Mouse (Mus musculus) thymus, adult 2 months (tissue): ENCODE results near the gene Ubtd1. TPM values are rescaled to one million over a fixed set of nuclear protein-coding genes. Genes with fewer than 3 reads are reported as not detected.

ENCODE experiments used
- DNase-seq: peaks from one replicate; pipeline ENCODE4 v3.0.0; 2021
- H3K27ac ChIP-seq: fragments of 200-500 bp; 2 replicates; pipeline ENCODE4 v1.5.1; 2012; ENCODE audit warnings: low read length, control low read depth; ENCODE audit not compliant: control insufficient read depth, insufficient read depth
- H3K27me3 ChIP-seq: fragments of 200-500 bp; 2 replicates; pipeline ENCODE4 v1.6.1; 2012; ENCODE audit warnings: mild to moderate bottlenecking, low read length, moderate library complexity, mixed read lengths; ENCODE audit not compliant: control insufficient read depth, insufficient read depth
- H3K36me3 ChIP-seq: fragments of 200-500 bp; 2 replicates; pipeline ENCODE4 v1.6.1; 2012; ENCODE audit warnings: mild to moderate bottlenecking, low read length, moderate library complexity; ENCODE audit not compliant: control insufficient read depth, insufficient read depth
- H3K4me1 ChIP-seq: fragments of 200-500 bp; replicated peaks from 2 replicates; pipeline ENCODE4 v1.6.1; 2012; ENCODE audit warnings: low read length; ENCODE audit not compliant: control insufficient read depth, insufficient read depth
- H3K4me3 ChIP-seq: fragments of 200-500 bp; 2 replicates; pipeline ENCODE4 v1.5.1; 2012; ENCODE audit warnings: mild to moderate bottlenecking, low read length, control low read depth, moderate library complexity; ENCODE audit not compliant: control insufficient read depth, insufficient read depth
- CTCF ChIP-seq: fragments of 200-500 bp; IDR thresholded peaks from 2 replicates; pipeline ENCODE4 v1.5.1; 2012; ENCODE audit warnings: mild to moderate bottlenecking, control low read depth, low read length, moderate library complexity, borderline replicate concordance; ENCODE audit not compliant: control insufficient read depth, poor library complexity, insufficient read depth; ENCODE audit errors: extremely low read depth
- POLR2A ChIP-seq: fragments of 200-500 bp; IDR thresholded peaks from 2 replicates; pipeline ENCODE4 v1.6.1; 2012; ENCODE audit warnings: mild to moderate bottlenecking, low read length, control low read depth, moderate library complexity; ENCODE audit not compliant: control insufficient read depth, poor library complexity, insufficient read depth; ENCODE audit errors: extremely low read depth
- WGBS: fragments of 180-500 bp; shearing (Covaris S2); methylation state at CpG from one replicate; pipeline ENCODE4 v1.1.7; 2018; 5-methylcytosine and 5-hydroxymethylcytosine counted together
- polyA plus RNA-seq: library from polyadenylated mRNA; depleted of rRNA; stranded (reverse); fragments of >200 nt; gene quantifications from 2 replicates; pipeline ENCODE4 v1.2.3, GENCODE M21; 2012

Gene Ubtd1
- polyA plus RNA-seq, 1 experiment, result 36.9 TPM

DNA sequence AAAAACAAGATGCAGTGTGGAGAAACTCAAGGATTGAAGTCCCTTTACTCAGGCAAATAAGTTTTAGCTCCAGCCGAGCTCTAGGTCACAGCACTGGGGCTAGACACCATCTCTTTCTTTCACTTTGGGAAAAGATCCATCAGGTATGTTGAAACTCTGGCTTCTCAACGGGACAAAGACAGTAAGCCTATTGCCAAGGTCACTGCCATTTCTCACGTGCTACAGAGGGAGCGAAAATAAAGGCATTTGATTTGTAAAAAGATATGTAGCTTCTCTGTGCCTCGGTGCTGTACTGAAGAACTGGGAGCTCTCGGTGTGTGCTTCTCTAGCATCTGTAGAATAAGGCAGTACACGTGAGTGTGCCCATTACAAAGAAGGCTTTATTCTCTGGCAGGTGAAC, 37.7 kb upstream of the Ubtd1 start:
- 97% methylated on average over 7 of the region's 7 CpGs for WGBS
- H3K36me3 ChIP-seq, result peaks cover 79% of the 10 kb centered on the region

DNA sequence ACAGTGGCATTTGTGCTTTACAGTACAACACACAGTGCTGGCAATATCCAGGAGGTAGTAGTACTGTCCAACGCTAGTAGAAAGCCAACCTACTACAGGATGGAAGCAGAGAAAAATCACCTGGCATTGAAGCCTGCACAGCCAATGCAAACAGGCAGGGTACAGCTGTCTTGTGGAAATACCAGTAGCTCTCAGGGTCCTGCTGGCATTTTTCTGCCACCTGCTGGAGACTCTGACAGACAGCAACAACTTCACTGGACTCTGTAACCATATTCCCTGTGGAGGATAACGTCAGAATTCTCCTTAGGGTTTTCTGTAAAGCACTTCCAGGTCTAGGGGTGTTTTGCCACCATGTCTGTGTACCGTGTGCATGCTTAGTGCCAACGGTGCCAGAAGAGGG, 29.3 kb upstream of the Ubtd1 start:
- DNase-seq, result peak; percentile 11
- H3K27ac ChIP-seq, result no peak overlapping the region
- H3K4me3 ChIP-seq, result no peak overlapping the region
- TF ChIP-seq CTCF, result no peak
- TF ChIP-seq POLR2A, result no peak
- 87% methylated on average over 4 of the region's 4 CpGs for WGBS
- H3K4me1 ChIP-seq, result no peaks in the 10 kb centered on the region
- peaks cover 83% of the 10 kb centered on the region for H3K36me3 ChIP-seq
- no peaks in the 10 kb centered on the region for H3K27me3 ChIP-seq

More for the DNA sequence above, 37.7 kb upstream of the Ubtd1 start:
- H3K4me3 ChIP-seq, result no peak overlapping the region
- no peaks in the 10 kb centered on the region for H3K4me1 ChIP-seq
- H3K27ac ChIP-seq, result no peak overlapping the region
- TF ChIP-seq POLR2A (no peak), CTCF (no peak)
- DNase-seq, result no peak
- no peaks in the 10 kb centered on the region for H3K27me3 ChIP-seq

DNA sequence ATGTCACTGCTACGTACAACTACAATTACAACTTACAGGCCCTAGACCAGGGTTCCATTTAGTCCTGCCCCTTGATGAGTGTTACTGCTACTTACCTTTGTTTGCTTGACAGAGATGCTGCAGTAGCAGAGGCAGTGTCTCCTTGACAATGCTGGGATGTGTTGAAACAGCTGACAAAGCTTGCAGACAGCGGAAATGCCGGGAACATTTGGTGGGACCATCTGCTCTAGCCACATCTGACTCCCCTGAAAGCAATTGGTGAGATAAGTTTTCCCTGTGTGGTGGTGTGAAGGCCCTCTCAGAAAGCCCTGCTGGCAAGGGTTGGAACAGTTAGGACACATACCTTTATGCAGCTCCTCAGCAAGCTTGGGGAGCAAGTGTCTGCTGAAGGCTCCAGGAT, 28.0 kb upstream of the Ubtd1 start:
- DNase-seq, result no peak
- Histone ChIP-seq H3K27me3 (no peaks in the 10 kb centered on the region), H3K36me3 (peaks cover 83% of the 10 kb centered on the region), H3K4me1 (no peaks in the 10 kb centered on the region), H3K4me3 (no peak overlapping the region), H3K27ac (no peak overlapping the region)
- WGBS, result 94% methylated on average over 3 of the region's 3 CpGs
- no peak for TF ChIP-seq CTCF

DNA sequence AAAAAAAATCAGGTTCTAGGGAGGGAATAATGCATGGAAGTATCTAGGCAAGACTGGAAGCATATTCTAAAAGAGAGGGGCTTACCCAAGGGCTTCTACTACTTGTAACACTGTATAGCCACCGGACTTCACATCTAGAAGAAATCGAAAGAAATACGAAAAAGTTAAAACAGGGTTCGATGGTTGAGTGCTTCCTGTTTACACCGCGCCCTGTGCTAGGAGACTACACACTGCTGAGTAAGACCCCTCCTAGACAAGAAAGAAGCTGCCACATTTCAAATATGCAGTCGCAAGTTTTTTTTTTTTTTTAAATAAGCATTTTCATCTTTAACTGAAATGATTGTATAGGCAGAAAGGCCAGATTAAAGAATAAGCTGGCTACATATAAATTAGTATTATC, 11.9 kb upstream of the Ubtd1 start:
- TF ChIP-seq POLR2A (no peak), CTCF (no peak)
- WGBS, result 47% methylated on average over 7 of the region's 7 CpGs
- DNase-seq, result peak; percentile 16
- Histone ChIP-seq H3K27ac (no peak overlapping the region), H3K27me3 (no peaks in the 10 kb centered on the region), H3K4me3 (no peak overlapping the region), H3K4me1 (peaks cover 7% of the 10 kb centered on the region), H3K36me3 (peaks cover 39% of the 10 kb centered on the region)

DNA sequence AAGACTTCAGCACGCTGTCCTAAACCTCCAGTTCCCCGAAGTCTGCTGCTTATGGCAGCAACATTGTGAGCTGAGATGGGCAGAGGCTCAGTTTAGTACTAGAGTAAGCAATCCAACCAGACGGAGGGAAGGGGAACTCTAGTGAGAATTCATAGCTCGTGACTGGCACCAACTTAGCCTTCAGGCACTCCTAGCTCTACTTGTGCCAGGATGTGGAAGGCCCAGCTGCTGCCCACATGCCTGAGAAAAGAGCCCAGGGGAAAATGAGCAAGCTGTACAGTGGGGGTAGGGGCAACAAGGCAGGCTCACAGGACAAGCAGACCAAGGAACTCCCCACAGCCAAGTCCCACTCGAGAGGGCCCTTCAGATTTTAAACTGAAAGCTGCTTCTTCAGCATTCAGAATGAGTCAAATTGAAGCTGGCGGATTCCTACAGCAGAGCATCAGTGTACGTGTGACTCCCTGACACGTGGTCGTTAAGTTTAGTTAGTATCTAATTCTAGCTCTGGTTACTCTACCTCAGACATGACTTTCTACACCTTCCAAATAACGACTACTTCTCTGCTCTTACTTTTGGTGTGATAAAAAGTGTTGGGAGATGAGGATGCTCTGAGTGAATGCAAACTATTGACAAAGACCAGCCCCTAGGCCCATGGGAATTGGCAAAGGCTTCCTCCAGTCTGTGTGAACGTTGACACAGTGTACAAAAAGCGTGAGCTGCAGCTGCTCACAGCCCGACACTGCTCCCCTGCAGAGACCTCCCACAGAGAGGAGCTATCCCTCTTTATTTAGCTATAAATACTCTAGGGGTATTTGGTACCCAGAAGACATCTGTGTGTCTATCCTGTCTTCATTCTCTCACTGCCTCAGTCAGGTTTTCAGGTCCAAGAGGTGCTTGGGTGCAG, 7.4 kb upstream of the Ubtd1 start:
- no peaks in the 10 kb centered on the region for H3K27me3 ChIP-seq
- peaks cover 6% of the 10 kb centered on the region for H3K4me1 ChIP-seq
- H3K36me3 ChIP-seq, result 0 out of 2 replicates have a peak, but pooled peaks cover 6% of the 10 kb centered on the region
- H3K4me3 ChIP-seq, result no peak overlapping the region
- no peak for DNase-seq
- no peak for TF ChIP-seq POLR2A
- no peak for TF ChIP-seq CTCF
- 94% methylated on average over 13 of the region's 13 CpGs for WGBS
- H3K27ac ChIP-seq, result no peak overlapping the region

DNA sequence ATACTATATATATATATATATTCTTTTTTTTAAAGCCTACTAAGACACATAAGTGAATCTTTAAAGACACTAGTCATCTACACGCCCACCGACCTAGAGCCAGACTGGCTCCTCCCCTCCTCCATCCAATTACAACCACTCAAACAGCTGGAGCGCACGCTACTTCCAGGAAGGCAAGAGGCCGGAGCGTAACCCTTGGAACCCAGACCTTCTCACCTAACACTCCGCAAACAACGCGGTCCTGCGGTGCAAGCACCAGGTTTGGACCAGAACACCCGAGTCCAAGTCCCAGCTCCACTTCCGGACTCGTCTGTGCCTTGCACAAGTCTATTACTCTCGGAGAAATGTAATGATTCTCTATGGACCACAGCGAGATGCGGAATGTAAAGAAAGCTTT, 1.1 kb upstream of the Ubtd1 start:
- Histone ChIP-seq H3K36me3 (no peaks in the 10 kb centered on the region), H3K4me1 (peaks cover 6% of the 10 kb centered on the region), H3K27me3 (no peaks in the 10 kb centered on the region), H3K27ac (peak overlapping the region; percentile 39; the same call in 1 of the 2 replicates), H3K4me3 (peak overlapping the region; percentile 68)
- WGBS, result 1% methylated on average over 16 of the region's 16 CpGs
- no peak for DNase-seq
- TF ChIP-seq POLR2A (no peak), CTCF (no peak)
